ENCODE assay signal across 8 mouse cellular contexts in genomic region chr3:34664636-34665531, GRCm38 (mm10). TPM values are rescaled to one million over a fixed set of nuclear protein-coding genes. Genes with fewer than 3 reads are reported as not detected.
A peak's percentile ranks its signal among the peaks of the same experiment; 100 is the strongest.
DNase-seq lines count a peak whose midpoint lies in the region; ATAC-seq and TF ChIP-seq lines count a peak whose summit lies in the region.

No protein-coding gene starts in this region.

- TF ChIP-seq CTCF in liver, adult 2 months (IDR thresholded peaks at IDR 0.05; ENCODE audit: low read depth, low read length): no peak

- ATAC-seq in embryonic facial prominence, embryonic 14.5 days (ENCODE audit: low read depth): peak; percentile 16; the same call in 1 of the 2 replicates
- ATAC-seq in neural tube, embryonic 15.5 days (ENCODE audit: low FRiP score): no peak
- ATAC-seq in megakaryocyte-erythroid progenitor cell, adult 5-6 weeks (replicated peaks; ENCODE audit: low FRiP score, low TSS enrichment, poor library complexity, severe bottlenecking): no peak

- H3K9me3 ChIP-seq in embryonic facial prominence, embryonic 14.5 days (ENCODE audit: control insufficient read depth, low read length): no peaks in the 10 kb centered on the region
- H3K9me3 ChIP-seq in limb, embryonic 10.5 days (replicated peaks): no peaks in the 10 kb centered on the region
- H3K9me3 ChIP-seq in neural tube, embryonic 15.5 days (replicated peaks): no peaks in the 10 kb centered on the region

- WGBS in liver, adult 2 months: 3% methylated on average over 31 of the region's 31 CpGs
- WGBS in embryonic facial prominence, embryonic 14.5 days: 1% methylated on average over 31 of the region's 31 CpGs
- WGBS in limb, embryonic 10.5 days: 0% methylated on average over 31 of the region's 31 CpGs
- 1% methylated on average over 31 of the region's 31 CpGs for WGBS in neural tube, embryonic 15.5 days

- H3K27ac ChIP-seq in liver, adult 2 months (replicated peaks; ENCODE audit: insufficient read depth, low read depth, low read length): no peak overlapping the region
- H3K27ac ChIP-seq in embryonic facial prominence, embryonic 14.5 days (replicated peaks; ENCODE audit: low read depth, low read length): peak overlapping the region; percentile 56; the same call in 1 of the 2 replicates
- H3K27ac ChIP-seq in limb, embryonic 10.5 days: no peak overlapping the region
- H3K27ac ChIP-seq in neural tube, embryonic 15.5 days (replicated peaks): peak overlapping the region; percentile 78

- peaks cover 11% of the 10 kb centered on the region for H3K4me1 ChIP-seq in liver, adult 2 months (ENCODE audit: control insufficient read depth, insufficient read depth, low read length)
- peaks cover 12% of the 10 kb centered on the region for H3K4me1 ChIP-seq in embryonic facial prominence, embryonic 14.5 days (ENCODE audit: control insufficient read depth, insufficient read depth, low read length)
- peaks cover 20% of the 10 kb centered on the region for H3K4me1 ChIP-seq in limb, embryonic 10.5 days
- H3K4me1 ChIP-seq in neural tube, embryonic 15.5 days: peaks cover 30% of the 10 kb centered on the region

- H3K27me3 ChIP-seq in liver, adult 2 months (ENCODE audit: control insufficient read depth, insufficient read depth, low read length): peaks cover 42% of the 10 kb centered on the region
- H3K27me3 ChIP-seq in embryonic facial prominence, embryonic 14.5 days (replicated peaks; ENCODE audit: control insufficient read depth, insufficient read depth, low read length): peaks cover 100% of the 10 kb centered on the region
- peaks cover 100% of the 10 kb centered on the region for H3K27me3 ChIP-seq in limb, embryonic 10.5 days (ENCODE audit: low read depth, poor library complexity, severe bottlenecking)
- H3K27me3 ChIP-seq in neural tube, embryonic 15.5 days (replicated peaks): peaks cover 75% of the 10 kb centered on the region

- H3K79me2 ChIP-seq in liver, adult 2 months (ENCODE audit: control insufficient read depth, insufficient read depth, low read length): no peaks in the 10 kb centered on the region

- no peak overlapping the region for H3K9ac ChIP-seq in liver, adult 2 months (ENCODE audit: low read depth, low read length)
- peak overlapping the region; percentile 47; the same call in 1 of the 2 replicates for H3K9ac ChIP-seq in embryonic facial prominence, embryonic 14.5 days (ENCODE audit: low read depth, low read length)
- H3K9ac ChIP-seq in neural tube, embryonic 15.5 days (replicated peaks): 0 out of 2 replicates have a peak overlapping the region, but pooled peaks have one; percentile 1

- H3K4me3 ChIP-seq in liver, adult 2 months (ENCODE audit: insufficient read depth, low read depth, low read length): peak overlapping the region; percentile 20
- peak overlapping the region; percentile 36 for H3K4me3 ChIP-seq in embryonic facial prominence, embryonic 14.5 days (ENCODE audit: low read depth, low read length)
- peak overlapping the region; percentile 33 for H3K4me3 ChIP-seq in limb, embryonic 10.5 days
- H3K4me3 ChIP-seq in neural tube, embryonic 15.5 days (replicated peaks): peak overlapping the region; percentile 33

- DNase-seq in liver, adult 2 months (ENCODE audit: extremely low read depth, low read depth, low spot score): no peak
- no peak for DNase-seq in liver
- DNase-seq in embryonic facial prominence, embryonic 14.5 days (ENCODE audit: low spot score): peak; percentile 33
- DNase-seq in limb, embryonic 10.5 days (ENCODE audit: low spot score): no peak
- no peak for DNase-seq in ovary, postnatal 36 days (ENCODE audit: low spot score)
- no peak for DNase-seq in cerebellum, adult 11 months

- no peak for TF ChIP-seq POLR2A in liver, adult 2 months (IDR thresholded peaks at IDR 0.05; ENCODE audit: extremely low read depth, insufficient read depth, low read length)

- H3K4me2 ChIP-seq in embryonic facial prominence, embryonic 14.5 days (ENCODE audit: low read depth, low read length): peak overlapping the region; percentile 58
- peak overlapping the region; percentile 59 for H3K4me2 ChIP-seq in neural tube, embryonic 15.5 days

- H3K36me3 ChIP-seq in liver, adult 2 months (ENCODE audit: control insufficient read depth, insufficient read depth, low read length): no peaks in the 10 kb centered on the region
- H3K36me3 ChIP-seq in embryonic facial prominence, embryonic 14.5 days (ENCODE audit: control insufficient read depth, insufficient read depth, low read length): no peaks in the 10 kb centered on the region
- no peaks in the 10 kb centered on the region for H3K36me3 ChIP-seq in limb, embryonic 10.5 days
- H3K36me3 ChIP-seq in neural tube, embryonic 15.5 days: no peaks in the 10 kb centered on the region

RNA-seq across cellular contexts. Expression of gene Sox2, which starts 14.7 kb away (rescaled TPM):
- total RNA-seq in liver, adult 2 months (2014; rRNA removed): not detected in 2 replicates
- not detected in 2 replicates for polyA plus RNA-seq in liver, adult 2 months (2012; rRNA removed)
- 4.3 and 5.1 TPM in 2 replicates for polyA plus RNA-seq in embryonic facial prominence, embryonic 14.5 days (2014; fragmentation: Nextera tagmentation; extraction: Ambion mirVana)
- 0.09 and 0.20 TPM in 2 replicates for polyA plus RNA-seq in limb, embryonic 10.5 days (2016; fragmentation: Nextera tagmentation; extraction: Ambion mirVana)
- polyA plus RNA-seq in neural tube, embryonic 15.5 days (2015; fragmentation: Nextera tagmentation; extraction: Ambion mirVana): 11.1 and 13.4 TPM in 2 replicates
- total RNA-seq in megakaryocyte-erythroid progenitor cell, adult 5-6 weeks (2014; fragmentation: Nextera tagmentation): not detected in 2 replicates
- total RNA-seq in megakaryocyte-erythroid progenitor cell, adult 5-6 weeks (2017): not detected in 2 replicates

Comparison
In these comparisons a context has a peak if more than half of its experiments do, and no peak if none do; other contexts are left out.
1. H3K27ac ChIP-seq: peak in embryonic facial prominence, embryonic 14.5 days (single experiment) and neural tube, embryonic 15.5 days (single experiment); none in liver, adult 2 months (single experiment) and limb, embryonic 10.5 days (single experiment).
2. Peak in every context shown above with its lines, with median percentiles within 50 percentile points of each other: H3K4me3 ChIP-seq.